Mouse (Mus musculus): ENCODE measurements around the gene Arhgef12.

Arhgef12 gene

DNA sequence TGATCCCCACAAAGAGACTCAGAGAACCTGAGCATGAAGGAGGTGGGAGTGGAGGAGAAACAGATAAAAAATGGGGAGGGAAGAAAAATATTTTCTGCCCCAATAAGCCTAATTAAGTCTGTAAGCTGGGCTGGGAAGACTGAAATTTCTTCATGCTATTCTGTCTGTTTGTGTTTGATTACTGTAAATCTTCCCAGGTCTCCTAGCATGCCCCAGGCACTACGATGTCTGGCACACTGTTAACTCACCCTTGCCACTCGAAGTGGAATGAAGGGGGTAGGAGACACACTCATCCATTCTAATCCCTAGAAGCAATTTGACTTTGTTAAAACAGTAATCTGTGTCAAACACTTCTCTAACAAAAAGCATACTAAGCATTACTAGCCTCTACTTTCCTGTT is 35.3 kb downstream of the Arhgef12 start:
- no peak for DNase-seq

DNA sequence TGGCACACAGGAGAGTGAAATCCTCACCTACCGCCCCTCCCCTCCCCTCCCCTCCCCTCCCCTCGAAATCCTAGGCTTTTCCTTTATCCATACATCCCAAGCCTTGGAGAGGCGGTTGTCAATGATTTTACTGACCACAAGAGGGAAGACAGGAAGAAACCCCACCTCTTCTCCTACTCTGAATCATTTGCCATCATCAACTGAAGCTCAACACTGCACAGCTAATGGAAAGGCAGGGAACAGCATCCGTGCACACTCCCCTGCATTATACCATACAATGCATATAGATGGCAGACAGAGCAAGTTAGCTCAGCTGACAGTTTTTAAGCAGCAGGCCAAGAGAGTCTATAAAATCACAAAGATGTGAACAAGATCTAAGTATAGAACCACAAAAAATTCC is 35.9 kb downstream of the Arhgef12 start:
- DNase-seq: no peak

DNA sequence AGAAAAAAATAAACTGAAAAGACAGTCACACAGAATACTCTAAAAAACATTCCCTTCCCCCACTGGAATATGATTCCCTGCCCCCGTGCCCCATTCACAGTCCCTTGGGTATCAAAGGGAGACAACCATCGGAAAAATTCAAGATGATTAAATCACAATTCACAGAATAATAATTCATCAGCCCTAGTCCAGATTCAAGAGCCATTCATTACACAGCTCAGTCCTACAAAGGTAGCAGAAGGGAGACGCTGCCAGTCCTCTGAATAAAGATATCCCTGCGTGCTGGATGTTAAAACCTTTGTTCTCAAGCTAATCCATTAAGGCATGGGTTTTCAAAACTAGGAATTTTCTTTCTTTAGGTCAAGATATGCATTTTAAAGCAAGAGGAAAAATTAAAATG is 36.5 kb downstream of the Arhgef12 start:
- DNase-seq: no peak

DNA sequence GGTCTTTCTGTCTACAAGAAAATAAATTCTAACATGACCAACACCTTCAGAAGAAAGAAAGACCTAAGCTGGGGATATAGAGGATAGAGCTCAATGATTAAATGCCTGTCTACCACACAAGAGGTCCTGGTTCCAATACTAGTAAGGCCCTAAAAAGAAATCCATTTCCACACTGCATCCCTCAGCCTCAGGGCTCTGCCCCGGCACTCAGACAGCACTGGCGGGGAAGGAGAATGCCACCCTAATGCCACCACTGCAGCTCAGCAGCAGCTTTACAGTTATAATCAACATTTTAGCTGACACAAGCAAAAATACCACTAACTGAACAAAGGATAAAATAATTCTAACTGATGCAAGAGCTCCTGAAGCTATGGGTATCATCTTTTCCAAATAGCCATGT is 36.9 kb downstream of the Arhgef12 start:
- DNase-seq: no peak

DNA sequence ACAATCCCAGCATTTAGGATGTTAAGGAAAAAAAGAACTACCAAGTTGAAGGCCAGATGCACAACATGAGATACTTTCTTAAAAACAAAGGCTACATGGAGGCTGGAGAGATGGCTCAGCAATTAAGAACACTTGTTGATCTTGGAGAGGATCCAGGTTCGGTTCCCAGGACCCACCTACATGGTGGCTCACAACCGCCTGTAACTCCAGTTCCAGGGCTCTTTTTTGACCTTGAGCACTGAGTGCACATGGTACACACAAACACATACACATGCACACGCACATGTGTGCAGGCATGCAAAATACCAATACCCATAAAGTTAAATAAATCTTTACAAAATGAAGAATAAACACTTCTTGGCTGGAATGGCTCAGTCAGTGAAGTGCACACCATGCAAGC is 39.1 kb downstream of the Arhgef12 start:
- DNase-seq: no peak

DNA sequence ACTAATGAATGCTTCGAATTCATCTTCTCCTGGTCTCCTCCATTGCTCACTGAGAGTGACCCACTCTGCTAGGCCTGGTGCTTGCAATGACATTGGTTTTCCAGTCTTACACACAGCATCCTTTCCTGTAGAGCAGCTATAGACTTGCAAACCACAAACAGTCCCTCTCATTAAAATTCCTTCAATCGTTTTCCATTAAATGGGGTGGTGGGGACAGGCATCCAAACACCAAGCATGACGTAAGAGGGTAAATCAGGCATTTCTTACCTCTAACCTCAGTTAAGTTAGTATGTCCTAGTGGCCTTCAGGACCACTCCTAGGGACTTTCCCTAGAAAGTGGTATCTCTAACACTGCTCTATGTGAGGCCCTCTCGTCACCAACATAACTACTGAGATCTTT is 41.8 kb downstream of the Arhgef12 start:
- DNase-seq: no peak

DNA sequence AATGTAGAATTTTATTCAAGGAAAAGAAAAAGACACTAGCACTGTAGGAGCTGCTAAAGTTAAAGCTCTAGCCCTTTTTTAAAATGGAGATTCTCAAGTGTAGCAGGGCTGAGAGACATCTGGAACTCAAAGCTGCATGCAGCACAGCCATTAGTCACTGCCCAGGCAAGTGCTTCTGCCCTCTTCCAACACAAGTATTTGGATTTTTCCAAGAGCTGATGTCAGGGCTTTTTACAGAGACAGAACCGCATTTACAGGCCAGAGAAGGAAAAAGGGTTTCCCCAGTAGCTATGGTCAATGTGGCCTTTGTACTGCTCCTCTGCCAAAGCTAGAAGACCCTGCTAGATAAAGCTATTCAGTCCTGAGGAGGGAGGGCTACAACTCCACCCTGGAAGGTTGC is 45.5 kb downstream of the Arhgef12 start:
- no peak for DNase-seq

DNA sequence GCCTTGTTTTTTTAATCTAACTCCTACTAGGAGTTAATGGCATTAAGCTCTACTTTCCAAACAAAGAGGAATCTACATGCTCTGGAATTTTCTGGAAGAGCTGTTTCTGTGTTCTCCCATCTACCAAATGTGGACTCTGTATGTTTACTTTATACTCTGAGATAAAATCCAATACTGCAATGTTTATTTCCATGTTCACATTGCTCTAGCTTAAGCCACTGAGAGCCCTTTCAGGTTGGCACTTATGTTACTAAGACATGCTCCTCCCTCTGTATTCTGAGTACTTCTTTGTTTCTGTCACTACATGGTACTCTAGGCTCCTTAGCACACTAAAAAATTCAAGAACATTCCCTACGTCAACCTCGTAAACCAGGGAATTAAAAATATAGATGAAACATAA is 56.6 kb downstream of the Arhgef12 start:
- DNase-seq: peak in 1 of 2 experiments; percentile 59

DNA sequence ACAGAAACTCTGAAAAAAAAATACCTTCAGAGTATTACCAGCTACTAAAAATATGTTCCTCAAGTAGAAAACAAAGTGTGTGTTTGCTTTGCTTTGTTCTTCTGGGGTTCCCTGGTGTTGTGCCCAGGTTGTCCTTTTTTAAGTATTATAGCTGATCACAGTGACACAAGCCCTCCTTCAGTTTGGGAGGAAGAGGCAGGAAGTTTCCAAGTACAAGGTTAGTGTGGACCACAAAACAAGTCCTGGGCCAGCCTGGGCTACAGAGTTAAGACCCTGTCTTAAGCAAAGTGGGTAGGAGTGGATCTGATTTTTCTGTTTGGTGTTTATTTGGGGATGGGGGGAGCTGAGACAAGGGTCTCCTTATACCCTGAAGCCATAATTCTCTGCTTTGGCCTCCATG is 62.6 kb downstream of the Arhgef12 start:
- DNase-seq: no peak

DNA sequence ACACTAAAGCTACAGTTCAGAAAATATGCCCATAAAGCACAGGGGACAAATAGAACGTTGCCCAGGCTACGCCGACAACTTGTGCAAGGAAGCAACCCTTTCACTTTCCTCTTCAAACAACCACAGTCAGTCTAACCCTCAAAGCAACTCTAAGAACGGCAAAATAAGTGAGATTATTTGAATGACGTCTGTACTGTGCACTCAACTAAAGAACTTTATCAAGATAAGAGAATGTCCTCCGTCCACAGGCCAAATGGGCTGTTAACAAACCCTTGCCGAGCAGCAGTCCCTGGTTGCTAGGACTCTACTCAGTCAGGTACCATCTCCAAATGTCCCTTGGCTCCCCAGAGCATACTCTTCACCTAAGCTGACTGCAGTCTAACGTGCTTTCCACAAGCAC is 68.6 kb downstream of the Arhgef12 start:
- DNase-seq: peak in 1 of 2 experiments; percentile 27

DNA sequence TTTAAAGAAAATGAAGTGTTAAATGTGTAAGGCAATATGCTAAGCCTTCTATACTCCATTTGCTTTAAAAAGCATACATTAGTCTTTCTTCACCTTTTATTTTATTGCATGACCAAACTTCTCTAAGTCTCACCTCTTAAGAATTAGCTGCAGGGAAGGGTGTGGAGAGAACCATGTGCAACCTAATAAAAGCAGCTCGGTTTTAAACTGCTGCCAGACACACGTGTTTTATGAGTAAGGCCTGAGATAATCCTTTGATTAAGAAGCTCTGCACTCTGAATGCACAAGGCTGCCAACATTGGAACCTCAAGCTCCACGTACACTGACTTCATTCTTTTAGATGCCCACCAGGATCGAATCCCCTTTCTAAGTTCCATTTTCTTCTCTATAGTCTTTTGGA is 71.8 kb downstream of the Arhgef12 start:
- no peak for DNase-seq

DNA sequence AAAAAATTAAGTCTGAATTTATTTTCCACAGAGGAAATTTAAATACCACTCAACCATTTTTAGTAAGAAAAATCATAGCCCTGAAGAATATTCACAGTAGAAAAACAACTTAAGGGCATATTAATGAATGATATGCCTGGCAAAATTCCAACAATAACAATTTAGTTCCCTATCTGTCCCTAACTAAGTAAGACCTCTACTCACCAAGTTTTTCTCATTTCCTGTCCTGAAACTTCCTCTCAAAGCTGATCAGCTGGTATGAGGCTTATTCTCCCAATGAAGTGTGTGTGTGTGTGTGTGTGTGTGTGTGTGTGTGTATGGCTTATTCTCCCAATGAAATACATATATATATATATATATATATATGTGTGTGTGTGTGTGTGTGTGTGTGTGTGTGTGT is 72.8 kb downstream of the Arhgef12 start:
- no peak for DNase-seq

DNA sequence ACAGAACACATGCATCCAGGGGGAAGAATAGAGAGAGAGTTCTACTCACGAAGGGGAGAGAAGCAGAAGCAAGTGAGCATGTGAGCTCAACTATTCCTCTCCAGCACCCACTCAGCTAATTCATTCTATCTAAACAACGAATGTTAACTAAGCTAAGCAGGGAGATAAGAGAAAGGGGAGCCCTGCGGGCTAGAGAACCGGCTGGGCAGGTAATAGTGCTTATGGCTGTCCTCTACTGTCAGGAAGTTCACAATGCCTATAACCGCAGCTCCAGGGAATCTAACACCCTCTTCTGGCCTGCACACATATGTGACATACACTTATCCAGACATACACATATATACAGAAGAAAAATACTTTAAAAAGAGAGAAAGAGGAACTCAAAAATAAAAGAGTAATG is 79.3 kb downstream of the Arhgef12 start:
- no peak for DNase-seq

DNA sequence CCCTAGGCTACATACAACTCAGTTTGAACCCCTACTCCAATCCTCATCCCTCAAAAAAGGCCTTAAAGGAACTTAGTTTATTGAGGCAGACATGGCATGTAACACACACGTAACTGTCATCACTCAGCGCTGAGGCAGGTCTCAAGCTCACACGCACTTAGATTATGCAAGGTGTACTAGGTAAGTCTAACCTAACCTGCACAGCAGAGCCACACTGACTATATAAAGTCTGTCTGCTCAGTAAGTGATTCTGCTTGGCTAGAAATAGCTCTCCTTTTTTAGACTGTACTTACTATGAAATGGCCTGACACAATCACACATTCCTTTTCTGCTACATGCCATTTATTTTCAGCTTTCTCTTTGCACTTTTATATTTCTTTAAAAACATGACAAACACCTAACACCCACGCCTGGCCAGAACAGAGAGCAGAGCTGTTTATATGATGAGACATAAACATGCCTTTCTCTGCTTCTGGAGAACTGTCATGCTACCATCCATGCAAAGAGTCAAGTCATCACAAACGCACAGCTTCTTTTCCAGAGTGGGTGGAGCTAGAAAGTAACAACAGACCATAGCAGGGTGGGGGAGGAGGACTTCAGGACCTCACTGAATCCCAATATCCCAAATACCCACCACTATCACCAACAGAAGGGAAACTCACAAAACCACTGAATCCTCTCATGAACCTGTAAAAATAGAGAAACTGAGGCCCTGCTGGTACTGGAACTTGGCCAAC is 85.4 kb downstream of the Arhgef12 start:
- DNase-seq: no peak

DNA sequence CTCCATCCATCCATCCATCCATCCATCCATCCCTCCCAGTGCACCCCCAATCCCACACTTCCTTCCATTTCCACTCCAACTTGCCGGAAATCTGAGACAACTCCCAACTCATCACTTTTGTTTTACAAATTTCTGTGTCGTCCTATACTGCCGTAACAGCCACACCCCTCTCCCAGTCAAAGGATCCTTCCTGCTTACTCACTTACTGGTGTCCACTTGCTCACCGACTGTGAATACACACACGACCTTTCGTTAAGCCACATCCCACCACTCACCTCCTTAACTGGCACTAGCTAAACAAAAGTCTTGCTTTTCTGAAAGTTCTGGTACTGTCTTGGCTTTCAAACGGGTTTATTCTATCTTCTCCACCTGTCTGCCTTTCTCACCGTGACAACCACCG is 87.4 kb downstream of the Arhgef12 start:
- no peak for DNase-seq

DNA sequence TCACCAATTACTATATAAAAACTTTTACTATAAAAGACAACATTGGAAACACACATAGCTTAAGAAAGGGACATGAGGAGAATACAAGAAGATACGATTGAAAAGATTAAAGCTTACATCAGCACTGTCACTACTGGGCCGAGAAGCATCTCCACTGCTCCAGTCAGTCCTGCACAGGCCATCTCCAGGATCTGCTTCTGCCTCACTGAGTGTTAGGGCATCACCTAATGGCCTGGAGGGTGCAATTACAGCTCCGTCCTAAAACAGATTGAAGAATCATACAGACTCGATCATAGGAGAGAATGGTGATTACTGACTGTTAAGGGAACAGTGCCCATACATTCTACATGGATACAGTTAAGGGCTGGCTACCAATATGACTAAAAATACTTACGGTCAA is 91.3 kb downstream of the Arhgef12 start:
- DNase-seq: no peak

DNA sequence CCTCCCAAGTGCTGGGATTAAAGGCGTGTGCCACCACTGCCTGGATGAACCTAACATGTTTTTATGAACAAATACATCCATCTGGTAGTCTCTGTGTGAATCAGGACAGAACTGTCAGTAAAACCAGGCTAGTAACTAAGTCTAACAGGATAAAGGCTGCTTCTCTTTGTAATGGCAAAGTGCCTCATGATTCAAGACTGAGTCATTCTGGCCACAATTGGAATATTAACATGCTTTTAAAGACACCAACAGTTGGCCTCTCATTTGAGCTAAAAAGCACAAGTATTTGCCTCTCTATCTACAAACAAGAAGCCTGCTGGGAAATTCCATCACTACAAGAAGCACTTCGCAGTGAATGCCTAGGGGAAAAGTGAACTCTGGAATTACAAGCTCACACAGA is 91.7 kb downstream of the Arhgef12 start:
- DNase-seq: peak in 1 of 2 experiments; percentile 11

DNA sequence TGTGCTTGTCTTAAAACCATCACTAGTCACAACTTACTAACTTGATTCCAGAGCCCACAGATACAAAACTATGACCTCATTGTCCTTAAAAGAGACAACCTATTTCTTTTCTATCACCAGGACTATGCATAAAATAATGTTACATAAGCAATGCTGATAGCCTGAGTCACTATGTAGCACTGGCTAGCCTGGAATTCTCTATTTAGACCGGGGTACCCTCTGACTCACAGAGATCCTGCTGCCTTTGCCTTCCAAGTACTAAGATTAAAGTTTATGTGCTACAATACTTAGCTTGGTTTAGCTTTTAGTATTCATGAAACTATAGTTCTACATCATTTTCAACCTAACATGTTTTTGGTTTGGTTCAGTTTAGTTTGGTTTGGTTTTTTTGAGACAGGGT is 92.2 kb downstream of the Arhgef12 start:
- DNase-seq: no peak

DNA sequence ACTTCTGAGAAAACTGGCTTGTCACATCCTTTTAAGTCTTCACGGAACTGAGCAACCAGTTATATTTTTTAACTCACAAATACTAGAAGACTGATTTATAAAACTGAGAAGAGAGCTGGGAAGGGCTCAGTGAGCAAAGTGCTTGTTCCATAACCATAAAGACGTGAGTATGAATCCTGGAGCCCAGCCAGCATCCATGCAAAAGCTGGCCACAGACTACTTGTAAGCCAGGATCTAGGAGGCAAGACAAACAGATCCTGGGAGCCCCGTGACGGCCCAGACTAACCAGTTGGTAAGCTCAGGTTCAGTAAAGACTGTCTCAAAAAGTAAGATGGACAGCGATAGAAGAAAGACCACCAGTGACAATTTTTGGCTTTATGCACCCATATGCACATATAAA is 94.5 kb downstream of the Arhgef12 start:
- peak; percentile 22 to 46 for DNase-seq

DNA sequence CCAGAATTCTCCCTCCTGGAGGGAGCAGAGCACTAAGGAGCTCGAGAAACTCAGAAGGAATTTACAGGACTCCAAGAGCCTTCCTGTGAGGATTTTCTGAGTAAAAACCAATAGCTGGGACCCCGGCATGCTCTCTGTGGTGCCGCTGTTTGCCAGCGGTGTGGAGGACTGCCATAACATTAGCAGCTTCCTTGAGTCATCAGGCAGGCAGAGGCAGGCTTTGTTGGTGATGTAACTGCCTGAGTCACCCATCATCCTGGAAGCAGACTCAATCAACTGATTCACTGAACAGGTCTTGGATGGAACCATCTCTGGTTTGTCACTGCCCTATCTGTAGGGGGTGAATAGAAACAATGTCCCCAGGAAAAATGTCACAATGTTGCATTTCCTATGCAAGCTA is 96.0 kb downstream of the Arhgef12 start:
- no peak for DNase-seq

DNA sequence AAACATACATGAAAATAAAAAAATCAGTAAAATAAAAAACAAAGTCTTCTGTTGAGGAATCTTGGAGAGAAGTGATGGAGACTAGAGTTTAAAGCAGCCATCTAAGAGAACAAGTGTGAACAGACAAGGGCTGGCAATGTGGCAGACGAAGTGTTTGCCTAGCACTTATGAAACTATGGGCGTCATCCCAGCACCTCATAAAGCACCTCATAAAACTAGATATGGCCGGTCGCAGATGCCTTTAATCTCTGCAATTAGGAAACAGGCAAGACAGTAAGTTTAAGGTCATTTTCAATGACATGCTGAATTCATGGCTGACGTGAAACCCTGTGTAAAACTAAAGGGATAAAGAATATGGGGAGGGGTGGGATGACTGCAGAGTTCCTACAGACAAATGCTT is 103.2 kb downstream of the Arhgef12 start:
- peak in 1 of 2 experiments; percentile 16 for DNase-seq

DNA sequence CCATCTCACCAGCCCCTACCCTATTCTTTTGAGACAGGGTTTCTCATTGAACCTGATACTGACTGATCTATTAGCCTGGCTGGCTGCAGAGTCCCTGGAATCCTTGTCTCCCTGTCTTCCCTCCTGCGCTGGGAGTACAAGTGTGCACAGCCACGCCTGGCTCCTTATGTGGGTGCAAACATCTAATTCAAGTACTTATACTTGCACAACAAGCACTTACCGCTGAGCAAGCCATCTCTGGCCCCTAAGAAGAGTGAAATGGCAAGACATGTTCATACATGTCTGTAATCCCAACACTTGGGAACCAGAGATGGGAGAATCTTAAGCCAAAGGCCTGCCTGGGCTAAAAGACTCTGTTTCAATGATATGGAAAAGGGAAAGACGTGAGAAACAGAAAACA is 104.0 kb downstream of the Arhgef12 start:
- peak; percentile 50 to 58 for DNase-seq

DNA sequence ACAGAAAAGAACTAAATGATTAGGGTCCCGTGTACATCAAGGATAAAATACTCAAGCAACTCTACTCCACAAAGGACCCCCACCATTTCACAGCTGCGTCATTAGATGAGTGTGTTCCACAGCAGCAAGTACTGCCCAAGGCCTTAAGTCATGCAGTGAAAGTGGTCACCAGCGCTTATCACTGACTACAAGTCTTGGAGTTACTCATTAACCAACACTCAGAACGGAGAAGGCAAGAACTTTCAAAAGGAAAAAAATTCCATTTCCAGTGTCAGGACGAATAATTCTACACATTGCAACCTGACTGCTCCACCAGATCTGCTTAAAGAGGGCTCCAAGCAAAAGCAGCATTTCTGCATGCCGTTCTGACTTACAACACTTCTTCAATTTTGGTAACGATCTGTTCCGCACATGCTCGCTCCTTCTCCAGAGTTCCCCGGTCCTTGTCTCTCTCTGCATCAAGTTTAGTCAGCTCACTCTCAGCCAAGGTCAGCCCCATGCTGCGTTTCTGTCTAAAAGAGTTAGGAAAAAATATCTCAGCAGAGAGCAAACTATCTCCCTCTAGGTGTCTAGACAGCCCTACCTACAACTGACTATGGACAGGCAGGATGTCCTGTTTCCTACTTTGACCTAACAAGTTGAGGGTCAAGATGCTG is 106.3 kb downstream of the Arhgef12 start:
- DNase-seq: peak in 1 of 2 experiments; percentile 17

DNA sequence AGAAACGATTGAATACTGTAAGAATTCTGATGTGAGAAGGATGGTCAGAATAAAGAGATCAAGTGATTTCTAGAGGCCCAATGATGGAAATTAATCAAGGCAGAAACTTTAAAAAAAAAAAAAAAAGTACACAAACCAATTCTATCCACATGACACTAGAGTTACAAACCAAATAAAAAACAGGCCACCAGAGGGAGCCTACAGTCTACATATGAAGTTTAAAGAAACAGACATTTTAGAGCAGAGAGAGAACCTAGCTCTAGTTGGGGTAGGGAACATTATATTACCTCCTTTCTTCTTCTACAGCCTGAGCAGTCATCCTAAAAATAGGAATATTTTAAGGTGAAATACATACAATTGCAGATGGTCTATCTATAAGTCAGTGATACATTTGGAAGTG is 107.0 kb downstream of the Arhgef12 start:
- DNase-seq: peak in 1 of 2 experiments; percentile 60

DNA sequence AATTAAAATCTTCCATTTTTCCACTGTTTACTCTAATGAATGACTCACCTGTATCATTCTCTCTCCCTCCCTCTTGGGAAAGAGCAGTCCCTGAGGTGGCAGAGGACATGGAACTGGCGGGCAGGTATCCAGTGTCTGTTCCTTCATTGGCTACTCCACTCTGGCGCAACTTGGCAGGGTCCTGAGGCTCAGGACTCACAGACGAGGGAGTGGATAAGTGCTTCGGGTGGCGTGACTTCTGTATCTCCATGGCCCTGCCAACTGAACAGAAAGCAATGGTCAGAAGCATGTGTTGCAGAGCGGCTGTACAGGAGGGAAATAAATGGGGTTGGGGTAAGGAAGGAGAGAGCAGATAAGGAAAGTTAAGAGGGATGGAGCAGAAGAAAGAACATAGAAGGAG is 109.5 kb downstream of the Arhgef12 start:
- no peak for DNase-seq
